Mouse (Mus musculus): ENCODE data around the gene Tspear. TPM values are rescaled to one million over a fixed set of nuclear protein-coding genes. Genes with fewer than 3 reads are reported as not detected.
"Not testable (repeated sequence)": the region's sequence is repeated elsewhere in the genome, so short reads cannot be mapped to it uniquely, and the experiment has no call there.

The Tspear gene
- total RNA-seq (2021), result under 1 TPM; 0.14 to 0.19 TPM
- long read RNA-seq, experiment 1, result 0 reads
- long read RNA-seq, experiment 2, result 0 reads

GRCm38 (mm10) chr10:77685895-77686664 is at the start of gene Tspear:
Gene Tspear, plus strand, starts transcription at chr10:77686569.
- no peak for DNase-seq (ENCODE audit: low spot score in 2 of 2)

DNA sequence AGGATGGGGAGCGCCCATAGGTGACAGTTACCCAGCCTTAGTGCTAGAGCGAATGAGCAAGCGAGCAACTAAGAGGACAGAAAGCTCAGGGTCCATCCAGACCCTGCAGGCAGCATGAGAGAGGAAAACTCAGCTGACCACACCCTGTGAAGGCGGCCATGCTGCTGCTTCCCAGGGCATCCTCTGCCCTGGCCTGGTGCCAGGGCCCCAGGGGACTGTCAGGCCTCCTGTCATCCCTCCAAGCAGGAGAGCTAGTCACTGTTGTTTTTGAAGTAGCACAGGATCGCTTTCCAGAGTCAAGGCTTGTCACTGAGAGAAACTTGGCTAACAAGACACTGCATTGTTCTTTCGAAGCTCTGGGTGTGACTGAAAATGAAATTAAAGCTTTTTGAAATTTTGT is 47.4 kb upstream of the Tspear start:
- no peak for DNase-seq (ENCODE audit: low spot score in 2 of 2)

DNA sequence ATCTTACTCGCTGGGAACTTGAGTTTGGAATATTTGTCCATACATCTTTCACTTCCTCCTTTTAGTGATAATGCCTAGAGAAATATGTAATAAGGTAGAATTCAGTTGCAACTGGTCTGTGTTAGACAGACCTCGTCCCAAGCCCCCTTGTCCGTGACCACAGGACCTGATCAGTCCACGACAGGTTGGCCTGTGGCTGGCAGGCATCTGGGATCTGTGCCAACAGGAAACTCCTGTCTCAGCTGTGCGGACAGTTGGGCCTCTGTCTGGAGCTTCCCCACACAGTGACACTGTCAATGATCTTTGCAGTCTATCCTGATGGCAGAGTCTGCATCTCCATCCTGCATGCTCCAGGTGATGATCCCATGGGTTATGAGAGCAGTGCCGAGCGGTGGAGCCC is 43.2 kb upstream of the Tspear start:
- no peak for DNase-seq (ENCODE audit: low spot score in 2 of 2)

DNA sequence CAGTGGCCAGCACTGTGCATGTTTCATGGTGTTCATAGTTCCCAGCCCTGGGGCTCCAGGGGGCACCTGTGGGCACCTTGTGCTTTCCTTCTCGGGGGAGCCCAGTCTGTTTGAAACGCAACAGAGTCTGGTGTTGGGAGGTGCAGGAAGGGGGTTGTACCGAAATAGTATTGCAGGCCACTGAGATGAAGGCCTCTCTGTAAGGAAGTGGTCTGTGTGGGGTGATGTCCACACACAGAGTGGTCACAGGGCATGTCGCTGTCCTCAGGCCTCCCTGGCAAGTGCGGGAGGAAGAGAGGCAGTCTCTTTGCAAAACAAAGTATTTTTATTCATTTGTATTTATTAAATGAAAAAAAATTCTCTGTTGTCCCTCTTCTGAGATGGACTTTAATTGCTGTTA is 40.8 kb upstream of the Tspear start:
- DNase-seq (ENCODE audit: low spot score in 2 of 2), result no peak

- DNase-seq (ENCODE audit: low spot score in 2 of 2), result no peak
Measured at GRCm38 (mm10) chr10:77647461-77647860, 38.9 kb upstream of the Tspear start.

DNA sequence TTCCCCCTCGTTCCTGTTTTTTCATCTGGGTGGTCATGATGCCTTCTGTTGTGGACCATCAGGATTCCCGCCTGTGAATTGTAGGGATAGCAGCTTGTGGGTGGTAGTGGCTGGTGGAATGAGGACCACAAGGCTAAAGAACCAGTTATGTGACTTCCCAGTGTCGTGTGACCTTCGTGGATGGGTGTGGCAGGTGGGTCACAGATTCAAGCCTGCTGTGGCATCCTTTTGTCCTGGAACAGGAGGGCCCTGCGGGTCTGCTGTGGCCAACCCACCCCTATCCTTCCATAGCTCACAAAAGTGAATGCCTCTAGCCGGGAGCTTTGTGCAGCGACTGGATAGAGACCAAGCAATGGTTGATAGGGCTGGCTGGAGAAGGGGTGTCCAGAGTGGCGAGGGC is 38.5 kb upstream of the Tspear start:
- DNase-seq (ENCODE audit: low spot score in 2 of 2), result no peak

DNA sequence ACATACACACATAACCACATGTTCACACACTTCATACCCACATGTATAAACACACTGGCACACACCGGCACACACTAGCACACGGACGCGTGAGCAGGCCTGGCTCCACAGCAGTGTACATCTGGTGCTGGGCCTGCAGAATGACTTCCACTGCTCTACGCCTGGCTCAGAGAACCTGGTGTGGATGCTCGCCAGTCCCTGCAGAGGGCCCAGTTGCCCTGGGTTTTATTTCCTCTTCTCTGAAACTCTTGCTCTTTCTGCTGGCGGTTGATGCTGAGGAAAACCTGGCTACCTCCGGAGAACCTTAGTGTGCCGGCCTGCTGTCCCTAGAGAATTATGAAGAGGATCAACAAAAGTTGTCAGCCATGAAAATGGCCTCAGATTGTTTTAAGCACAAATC is 34.3 kb upstream of the Tspear start:
- no peak for DNase-seq (ENCODE audit: low spot score in 2 of 2)

DNA sequence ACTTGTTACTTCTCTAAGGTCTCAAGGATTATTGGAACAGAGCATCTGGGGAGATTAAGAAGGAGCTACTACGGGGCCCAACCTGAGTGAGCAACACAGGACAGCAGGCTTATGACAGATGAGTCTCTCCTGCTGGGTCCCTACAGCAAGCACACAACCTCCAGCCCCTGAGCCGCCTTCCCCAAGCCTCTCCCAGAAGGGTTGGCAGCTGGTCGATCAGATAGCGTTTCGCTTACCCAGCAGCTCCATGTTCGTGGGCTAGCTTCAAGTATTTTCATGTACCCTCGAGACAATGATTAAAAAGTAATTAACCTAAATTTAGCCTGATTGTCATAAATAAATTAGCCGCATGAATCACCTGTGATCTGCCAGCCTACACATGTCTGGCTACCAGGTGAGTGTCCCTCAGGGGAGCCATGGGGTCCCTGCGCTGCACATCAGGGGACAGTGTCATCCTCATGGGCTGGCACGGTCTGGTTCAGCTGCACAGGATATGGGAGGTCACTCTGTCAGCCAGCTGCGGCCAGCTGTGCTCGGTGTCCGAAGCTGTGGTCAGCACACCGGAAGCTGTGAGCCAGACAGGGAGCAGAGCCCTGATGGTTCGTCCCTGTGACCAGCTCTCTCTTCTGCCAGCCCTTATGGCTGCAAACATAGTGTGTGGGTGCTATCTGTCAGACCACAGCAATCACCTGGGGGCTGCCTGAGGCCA is 27.9 kb upstream of the Tspear start:
- DNase-seq (ENCODE audit: low spot score in 2 of 2), result no peak

DNA sequence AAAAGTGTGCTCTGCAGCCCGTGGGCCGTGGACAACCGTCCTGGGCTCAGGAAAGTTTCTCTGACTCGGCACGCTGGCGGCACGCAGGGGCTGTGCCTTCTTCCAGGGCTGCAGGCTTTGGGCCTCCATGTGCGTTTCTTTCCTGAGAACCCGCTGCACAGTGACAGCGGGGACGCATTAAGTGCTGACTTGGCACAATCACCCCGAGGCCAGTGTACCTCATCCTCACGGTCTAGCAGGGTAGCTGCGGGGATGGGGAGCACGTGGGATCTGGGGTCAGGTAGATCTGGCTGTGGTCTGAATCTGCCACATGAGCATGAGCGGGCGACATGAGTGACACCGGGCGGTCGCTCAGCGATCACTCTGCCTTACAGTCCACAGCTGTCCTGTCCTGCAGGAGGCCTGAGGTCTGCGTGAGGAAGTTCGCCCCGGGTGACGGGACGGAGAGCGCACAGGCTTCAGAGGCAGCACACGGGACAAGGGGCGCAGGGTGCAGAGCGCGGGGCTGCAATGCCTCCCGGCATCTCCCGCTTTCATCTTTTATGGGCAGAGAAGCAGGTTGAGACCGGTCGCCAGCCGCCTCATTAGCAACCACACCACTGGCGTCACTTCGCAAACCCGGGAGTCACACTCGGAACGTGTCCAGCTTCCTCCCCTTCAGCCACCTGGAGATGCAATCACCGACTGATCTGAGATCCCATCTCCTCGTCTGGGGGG is 22.3 kb upstream of the Tspear start:
- DNase-seq (ENCODE audit: low spot score in 2 of 2), result no peak

DNA sequence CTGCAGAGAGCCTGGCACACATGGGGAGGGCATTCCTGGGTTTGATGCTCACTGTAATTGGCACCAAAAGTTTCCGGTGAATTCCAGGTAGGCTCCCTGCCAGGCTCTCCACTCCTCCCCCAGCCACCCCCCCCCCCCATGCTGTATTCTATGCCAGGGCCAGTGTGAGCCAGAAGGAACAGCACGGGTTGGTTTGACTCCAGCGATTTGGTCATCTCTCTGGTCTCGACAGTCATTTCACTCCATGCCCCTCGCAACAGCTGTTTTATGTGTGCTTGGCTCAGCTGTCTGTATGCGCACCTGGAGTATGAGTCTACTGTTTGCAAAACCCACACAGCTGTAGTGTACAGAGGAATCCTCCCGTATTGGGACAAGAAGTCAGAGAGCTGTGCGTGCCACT is 20.0 kb upstream of the Tspear start:
- DNase-seq (ENCODE audit: low spot score in 2 of 2), result no peak

GRCm38 (mm10) chr10:77667402-77667801 is 19.0 kb upstream of the Tspear start:
- DNase-seq (ENCODE audit: low spot score in 2 of 2), result peak; percentile 21 to 44

- no peak for DNase-seq (ENCODE audit: low spot score in 2 of 2)
Measured at GRCm38 (mm10) chr10:77670710-77671109, 15.7 kb upstream of the Tspear start.

GRCm38 (mm10) chr10:77671519-77671918 is 14.8 kb upstream of the Tspear start:
- DNase-seq (ENCODE audit: low spot score in 2 of 2), result no peak

DNA sequence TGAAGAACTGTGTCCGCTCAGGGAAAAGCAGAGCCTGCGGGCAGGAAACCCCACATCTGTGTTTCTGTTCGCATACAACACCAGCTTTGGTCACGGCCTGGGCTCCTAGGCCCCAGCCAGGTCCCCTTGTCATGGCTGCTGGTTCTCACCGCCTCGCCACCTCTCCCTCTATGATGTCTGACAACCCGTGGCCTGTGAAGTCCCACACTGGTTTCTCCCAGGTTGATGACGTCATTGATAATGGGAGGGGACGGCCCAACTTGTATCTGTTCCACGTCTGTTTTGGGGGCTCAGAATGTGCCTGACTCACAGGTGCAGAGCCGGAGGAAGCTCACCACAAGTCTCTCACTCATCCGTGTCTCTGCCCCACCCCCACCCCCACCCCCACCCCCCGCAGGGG is 12.6 kb upstream of the Tspear start:
- no peak for DNase-seq (ENCODE audit: low spot score in 2 of 2)

DNA sequence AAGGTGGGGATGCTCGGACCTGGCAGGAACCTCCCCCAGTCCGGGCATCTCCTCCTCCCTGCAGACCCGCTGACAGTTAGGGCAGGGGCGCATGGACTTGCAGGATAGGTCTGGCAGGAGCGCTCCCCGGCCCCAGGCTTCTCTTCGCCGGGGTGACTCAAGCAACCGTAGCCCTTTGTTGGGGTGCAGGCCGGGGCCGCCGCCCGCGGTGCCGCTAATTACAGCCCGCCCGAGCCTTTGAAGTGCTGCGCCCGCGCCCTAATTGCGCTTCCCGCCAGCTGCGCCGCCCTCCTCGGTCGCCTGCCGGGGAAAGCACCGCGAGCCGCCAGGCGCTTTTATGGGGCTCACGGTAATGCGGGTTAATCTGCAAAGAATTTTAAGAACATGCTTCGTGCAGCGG is 8.8 kb upstream of the Tspear start:
- no peak for DNase-seq (ENCODE audit: low spot score in 2 of 2)

GRCm38 (mm10) chr10:77682994-77683393 is 3.4 kb upstream of the Tspear start:
- peak; percentile 14 to 39 for DNase-seq (ENCODE audit: low spot score in 2 of 2)

- DNase-seq (ENCODE audit: low spot score in 2 of 2), result no peak
Measured at GRCm38 (mm10) chr10:77684181-77684580, 2.2 kb upstream of the Tspear start.

GRCm38 (mm10) chr10:77687021-77687420 is 652 bp downstream of the Tspear start:
- DNase-seq (ENCODE audit: low spot score in 2 of 2), result no peak

DNA sequence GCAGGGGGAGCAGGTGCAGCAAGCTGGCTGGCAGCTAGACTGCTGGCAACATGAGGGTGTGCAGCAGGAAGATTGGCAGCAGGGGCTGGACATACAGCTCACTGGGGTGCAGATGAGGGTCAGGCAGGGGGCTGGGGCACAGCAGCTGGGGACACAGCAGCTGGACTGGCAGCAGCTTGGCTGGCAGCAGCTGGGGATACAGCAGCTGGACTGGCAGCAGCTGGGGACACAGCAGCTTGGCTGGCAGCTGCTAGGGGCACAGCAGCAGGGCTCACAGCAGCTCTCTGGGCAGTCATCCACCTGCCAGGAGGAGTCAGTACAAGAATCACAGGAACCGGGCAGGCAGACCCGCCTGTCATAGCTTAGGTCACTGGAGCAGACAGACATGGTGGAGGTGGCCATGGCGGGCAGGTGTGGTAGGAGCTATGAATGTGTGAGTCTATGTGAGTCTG is 4.0 kb downstream of the Tspear start, which contains the start of gene Gm19402:
Gm19402 (minus strand) TSS at position 402 of the 452 bp plus-strand sequence.
- not testable (repeated sequence) for DNase-seq (ENCODE audit: low spot score in 2 of 2)

- DNase-seq (ENCODE audit: low spot score in 2 of 2), result no peak
Measured at GRCm38 (mm10) chr10:77697133-77697532, 10.8 kb downstream of the Tspear start, which contains the start of gene Gm9508. Gene Gm9508, minus strand, starts transcription at chr10:77697233.

- no peak for DNase-seq (ENCODE audit: low spot score in 2 of 2)
Measured at GRCm38 (mm10) chr10:77706326-77706725, 20.0 kb downstream of the Tspear start, which contains the start of gene Gm10272. Gene Gm10272, plus strand, starts transcription at chr10:77706626.

- no peak for DNase-seq (ENCODE audit: low spot score in 2 of 2)
Measured at GRCm38 (mm10) chr10:77709831-77710230, 23.5 kb downstream of the Tspear start.

Data from left cerebral cortex, adult 18-20 months (tissue).